Mouse (Mus musculus) WW6 (cell line): ENCODE results near the gene Gmfg.

Source experiments
- DNase-seq: peaks from one replicate; pipeline ENCODE4 v3.0.0-alpha.2; 2013; ENCODE audit warnings: low read depth, low spot score

Gene Gmfg

DNA sequence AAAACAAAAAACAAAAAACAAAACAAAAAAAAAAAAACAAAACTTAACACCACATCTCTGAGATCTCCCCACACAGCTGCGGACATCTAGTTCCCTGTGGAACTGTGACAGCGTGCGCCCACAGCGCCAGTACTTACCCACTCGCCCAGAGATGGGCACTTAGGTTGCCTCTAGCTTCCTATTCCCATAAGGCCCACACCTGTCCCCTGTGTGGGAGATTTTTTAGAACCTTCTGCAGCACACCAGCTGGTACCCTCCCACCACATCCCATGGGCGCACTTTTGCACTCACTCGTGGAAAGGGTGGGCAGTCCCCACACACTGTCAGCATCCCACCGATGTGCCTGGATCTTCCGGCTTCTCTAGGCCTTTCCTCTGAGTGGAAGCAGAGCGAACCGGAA is 45.6 kb downstream of the Gmfg start:
- DNase-seq: no peak

DNA sequence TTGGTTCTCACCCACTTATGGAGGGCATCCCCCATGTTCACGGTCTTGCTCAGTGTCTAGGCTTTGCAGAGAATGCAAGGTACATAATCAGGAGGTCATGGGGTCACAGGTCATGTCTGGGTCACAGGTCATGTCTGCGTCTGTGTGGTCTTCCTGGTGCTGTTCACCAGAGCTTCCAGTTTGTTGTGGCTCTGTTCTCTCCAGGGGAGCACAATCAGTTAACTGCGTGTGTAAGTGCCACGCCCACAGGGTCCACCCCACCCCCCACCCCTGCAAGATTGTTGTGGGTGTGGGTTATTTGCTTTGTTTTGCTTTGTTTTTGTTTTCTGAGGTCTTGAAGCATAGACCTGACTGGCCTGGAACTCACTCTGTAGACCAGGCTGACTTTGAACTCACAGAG is 46.9 kb downstream of the Gmfg start:
- DNase-seq: no peak

DNA sequence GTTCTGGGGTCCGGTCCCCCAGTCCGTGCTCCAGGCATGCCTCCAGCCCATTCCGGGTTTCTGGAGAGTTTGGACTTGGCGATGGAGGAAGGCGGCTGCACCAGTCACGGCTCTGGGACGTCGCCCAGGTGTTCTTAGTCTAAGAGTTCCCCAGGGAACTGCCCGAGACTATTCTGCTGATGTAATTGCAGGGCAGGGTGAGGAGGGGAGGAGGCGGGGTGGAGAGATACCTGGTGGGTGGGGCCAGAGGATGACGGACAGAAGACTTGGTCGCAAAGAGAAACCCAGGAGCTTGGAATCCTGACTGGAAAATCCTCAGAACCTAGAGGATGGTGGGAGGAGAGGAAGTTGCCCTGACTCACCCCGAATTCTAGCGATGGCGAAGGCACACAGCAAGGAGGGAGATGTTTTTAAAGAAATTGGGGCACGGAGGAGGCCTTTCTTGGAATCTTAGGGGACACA is 50.8 kb downstream of the Gmfg start:
- peak; percentile 76 for DNase-seq

DNA sequence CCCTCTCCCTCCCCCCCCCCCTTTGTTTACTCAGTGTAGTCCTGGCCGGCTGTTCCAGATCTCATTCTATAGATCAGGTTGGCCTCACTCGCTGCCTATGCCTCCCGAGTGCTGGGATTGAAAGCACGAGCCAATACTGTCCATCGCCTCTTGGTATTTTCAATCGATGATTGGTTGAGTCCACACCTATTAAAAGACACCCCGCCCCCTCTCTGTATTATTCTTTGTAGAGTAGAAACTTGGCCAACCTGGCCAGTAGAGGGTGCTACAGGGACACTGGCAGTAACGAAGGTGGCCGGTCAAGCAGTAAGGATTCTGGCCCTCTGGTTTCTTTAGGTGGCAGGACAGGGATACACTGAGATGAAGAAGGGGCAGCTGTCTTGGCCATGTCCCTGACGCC is 53.2 kb downstream of the Gmfg start:
- DNase-seq: peak; percentile 79

DNA sequence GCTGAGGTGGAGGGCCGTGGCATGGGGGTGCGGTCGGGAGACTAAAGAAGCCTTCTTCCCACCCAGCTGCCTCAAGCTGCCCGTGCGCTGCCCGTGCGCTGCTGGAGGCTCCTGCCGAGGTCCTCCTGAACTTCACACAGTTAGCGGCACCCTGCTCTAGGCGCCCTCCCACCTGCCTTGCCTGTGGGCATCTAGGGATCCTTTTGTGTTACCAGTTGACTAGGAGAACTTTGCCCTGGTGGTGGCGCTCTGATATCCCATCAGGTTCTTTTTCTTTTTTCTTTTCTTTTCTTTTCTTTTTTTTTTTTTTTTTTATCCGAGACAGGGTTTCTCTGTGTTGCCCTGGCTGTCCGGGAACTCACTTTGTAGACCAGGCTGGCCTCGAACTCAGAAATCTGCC is 53.7 kb downstream of the Gmfg start:
- no peak for DNase-seq

DNA sequence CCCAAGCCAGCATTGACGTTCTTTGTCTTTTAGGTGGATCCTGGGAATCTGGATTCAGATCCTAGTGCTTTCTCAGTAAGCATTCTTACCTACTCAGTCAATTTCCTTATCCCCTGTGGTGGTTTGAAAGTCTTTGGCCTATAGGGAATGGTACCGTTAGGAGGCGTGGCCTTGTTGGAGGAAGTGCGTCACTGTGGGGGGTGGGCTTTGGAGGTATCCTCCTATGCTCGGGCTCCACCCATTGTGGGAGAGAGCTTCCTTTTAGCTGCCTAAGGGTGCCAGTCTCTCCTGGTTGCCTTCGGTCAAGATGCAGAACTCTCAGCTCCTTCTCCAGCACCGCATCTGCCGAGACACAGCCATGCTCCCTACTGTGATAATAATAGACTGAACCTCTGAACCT is 55.1 kb downstream of the Gmfg start:
- peak; percentile 57 for DNase-seq

DNA sequence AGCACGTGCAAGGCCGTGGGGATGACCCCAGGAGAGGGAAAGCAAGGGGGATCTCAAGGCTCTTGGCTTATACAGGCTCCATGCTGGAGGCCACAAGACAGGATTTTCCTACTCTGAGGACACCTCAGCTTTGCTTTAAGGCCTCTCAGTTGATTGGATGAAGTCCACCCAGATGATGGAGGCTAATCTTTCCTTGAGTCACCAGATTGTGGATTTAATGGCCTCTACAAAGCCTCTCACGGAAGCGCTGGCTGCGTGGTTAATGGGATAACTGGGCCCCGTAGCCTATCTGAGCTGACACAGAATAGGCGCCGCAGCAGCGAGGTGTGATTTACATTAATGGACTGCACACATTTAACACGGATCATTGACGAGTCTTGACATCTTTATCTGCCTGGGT is 58.2 kb downstream of the Gmfg start:
- no peak for DNase-seq
